In genomic region chr12:69238284-69238683, GRCm38 (mm10) we compare ENCODE assay signal across 21 mouse cellular contexts. TPM values are rescaled to one million over a fixed set of nuclear protein-coding genes. Genes with fewer than 3 reads are reported as not detected.
DNase-seq lines count a peak whose midpoint lies in the region; ATAC-seq and TF ChIP-seq lines count a peak whose summit lies in the region.
"Had no signal": no experiment of that assay in that cellular context is flagged by ENCODE, and none has a peak within 500 bp of the region (broad histone marks: within the 10 kb centered on the region; RNA-seq: fewer than 3 reads in every experiment).

No protein-coding gene starts in this region.

- no peak overlapping the region for H3ac ChIP-seq in myocyte (ENCODE audit: control insufficient read depth, insufficient read length)

- H3K9ac ChIP-seq in midbrain, embryonic 14.5 days (replicated peaks; ENCODE audit: low read length): no peak overlapping the region
- no peak overlapping the region for H3K9ac ChIP-seq in midbrain, embryonic 15.5 days
- H3K9ac ChIP-seq: hindbrain, embryonic 14.5 days; limb, embryonic 13.5 days; liver, embryonic 15.5 days; neural tube, embryonic 13.5 days had no signal

- TF ChIP-seq POLR2A in myocyte (IDR thresholded peaks at IDR 0.05; ENCODE audit: insufficient read length, low read depth): no peak

- H3K79me2 ChIP-seq in myocyte (ENCODE audit: control insufficient read depth, insufficient read depth): no peaks in the 10 kb centered on the region

- intact Hi-C loops in gastrocnemius, adult 2 months (cut with DNase I): no loop called here

- H3K4me1 ChIP-seq in midbrain, embryonic 14.5 days (ENCODE audit: control insufficient read depth, insufficient read depth, low read length): no peaks in the 10 kb centered on the region
- peaks cover 7% of the 10 kb centered on the region for H3K4me1 ChIP-seq in midbrain, embryonic 15.5 days

- no peak overlapping the region for H3K27ac ChIP-seq in gastrocnemius, adult 2 months
- no peak overlapping the region for H3K27ac ChIP-seq in midbrain, embryonic 14.5 days (replicated peaks; ENCODE audit: low read depth, low read length)
- no peak overlapping the region for H3K27ac ChIP-seq in midbrain, embryonic 15.5 days
- H3K27ac ChIP-seq: hindbrain, embryonic 14.5 days; limb, embryonic 13.5 days; liver, embryonic 15.5 days; neural tube, embryonic 13.5 days had no signal

- H3K4me2 ChIP-seq in midbrain, embryonic 14.5 days (ENCODE audit: low read length): no peak overlapping the region
- no peak overlapping the region for H3K4me2 ChIP-seq in midbrain, embryonic 15.5 days
- H3K4me2 ChIP-seq in myocyte (ENCODE audit: low read depth): peak overlapping the region; percentile 18
- H3K4me2 ChIP-seq: hindbrain, embryonic 14.5 days; limb, embryonic 13.5 days; liver, embryonic 15.5 days; neural tube, embryonic 13.5 days had no signal

- H3K4me3 ChIP-seq in gastrocnemius, adult 2 months: no peak overlapping the region
- H3K4me3 ChIP-seq in midbrain, embryonic 14.5 days (replicated peaks; ENCODE audit: low read depth, low read length): no peak overlapping the region
- H3K4me3 ChIP-seq in midbrain, embryonic 15.5 days: no peak overlapping the region
- no peak overlapping the region for H3K4me3 ChIP-seq in myocyte
- H3K4me3 ChIP-seq: limb, embryonic 13.5 days; liver, embryonic 15.5 days; megakaryocyte, embryonic 14.5 days; neural tube, embryonic 13.5 days had no signal

- TF ChIP-seq CTCF in gastrocnemius, adult 2 months (IDR thresholded peaks at IDR 0.05): peak; percentile 7; the same call in 1 of the 2 replicates

- DNase-seq in gastrocnemius, adult 2 months: no peak
- DNase-seq in gastrocnemius, adult 18-20 months (ENCODE audit: low spot score): no peak
- peak; percentile 20 for DNase-seq in kidney, postnatal 14 days
- DNase-seq in kidney, postnatal 10 days: no peak
- DNase-seq in midbrain, embryonic 14.5 days: peak; percentile 6
- no peak for DNase-seq in urinary bladder, adult 18-20 months (ENCODE audit: low spot score in 2 of 2)
- DNase-seq: adrenal gland, postnatal 25 days; cerebellum, adult 2 months; gastrocnemius, postnatal 14 days; heart, postnatal 10 days; kidney, adult 18-20 months; layer of hippocampus, adult 9-11 months; thymus, postnatal 4 days had no signal

- no peaks in the 10 kb centered on the region for H3K27me3 ChIP-seq in midbrain, embryonic 14.5 days (ENCODE audit: control insufficient read depth, insufficient read depth, low read length)
- no peaks in the 10 kb centered on the region for H3K27me3 ChIP-seq in midbrain, embryonic 15.5 days (replicated peaks)
- H3K27me3 ChIP-seq in myocyte (ENCODE audit: control insufficient read depth, insufficient read depth, insufficient read length): no peaks in the 10 kb centered on the region
- H3K27me3 ChIP-seq: limb, embryonic 13.5 days; megakaryocyte, embryonic 14.5 days; neural tube, embryonic 13.5 days; Patski had no signal

- H3K36me3 ChIP-seq in midbrain, embryonic 14.5 days (ENCODE audit: control insufficient read depth, insufficient read depth, low read length): no peaks in the 10 kb centered on the region
- no peaks in the 10 kb centered on the region for H3K36me3 ChIP-seq in midbrain, embryonic 15.5 days (replicated peaks)
- no peaks in the 10 kb centered on the region for H3K36me3 ChIP-seq in myocyte (ENCODE audit: control insufficient read depth, insufficient read depth)
- H3K36me3 ChIP-seq: limb, embryonic 13.5 days; liver, embryonic 15.5 days; neural tube, embryonic 13.5 days had no signal

- no peak for ATAC-seq in midbrain, embryonic 14.5 days (ENCODE audit: low FRiP score, low TSS enrichment)
- ATAC-seq in midbrain, embryonic 15.5 days (replicated peaks): no peak
- ATAC-seq: Patski had no signal

- WGBS in midbrain, embryonic 14.5 days: 43% methylated on average over 3 of the region's 3 CpGs
- 30% methylated on average over 3 of the region's 3 CpGs for WGBS in midbrain, embryonic 15.5 days

- no peaks in the 10 kb centered on the region for H3K9me3 ChIP-seq in midbrain, embryonic 14.5 days (ENCODE audit: control insufficient read depth, low read length)
- H3K9me3 ChIP-seq in midbrain, embryonic 15.5 days: no peaks in the 10 kb centered on the region
- H3K9me3 ChIP-seq: limb, embryonic 13.5 days; liver, embryonic 15.5 days; megakaryocyte, embryonic 14.5 days; neural tube, embryonic 13.5 days had no signal

TF ChIP-seq in myocyte, 11 proteins besides CTCF, POLR2A, EP300 and RAD21:
- TF ChIP-seq SRF (IDR thresholded peaks at IDR 0.05; ENCODE audit: control insufficient read depth, insufficient read length, low read depth): no peak
- no peak for TF ChIP-seq POLR2AphosphoS2 (IDR thresholded peaks at IDR 0.05; ENCODE audit: insufficient read length, low read depth)

RNA-seq across cellular contexts. Expression of gene Klhdc1, which starts 2.7 kb away (rescaled TPM):
- 10 to 100 TPM; 18.7 to 24.1 TPM for total RNA-seq in gastrocnemius, adult 2 months (2021)
- 10 to 100 TPM; 22.7 to 26.2 TPM for total RNA-seq in gastrocnemius, adult 18-20 months (2021)
- 17.5 and 18.5 TPM in 2 replicates for polyA plus RNA-seq in midbrain, embryonic 14.5 days (2014; fragmentation: Nextera tagmentation; extraction: Ambion mirVana)
- 14.6 and 16.0 TPM in 2 replicates for polyA plus RNA-seq in midbrain, embryonic 15.5 days (2015; fragmentation: Nextera tagmentation; extraction: Ambion mirVana)
- polyA plus RNA-seq in myocyte (2012; fragmentation: generic; extraction: Trizol): 8.1 TPM

RNA-seq across cellular contexts. Expression of gene Pole2, which starts 10.3 kb away (rescaled TPM):
- under 1 TPM; 0.28 to 0.42 TPM for total RNA-seq in gastrocnemius, adult 2 months (2021)
- under 1 TPM; 0.18 to 0.19 TPM for total RNA-seq in gastrocnemius, adult 18-20 months (2021)
- polyA plus RNA-seq in midbrain, embryonic 14.5 days (2014; fragmentation: Nextera tagmentation; extraction: Ambion mirVana): 4.0 and 4.6 TPM in 2 replicates
- polyA plus RNA-seq in midbrain, embryonic 15.5 days (2015; fragmentation: Nextera tagmentation; extraction: Ambion mirVana): 3.4 and 4.5 TPM in 2 replicates
- polyA plus RNA-seq in myocyte (2012; fragmentation: generic; extraction: Trizol): 4.2 TPM

RNA-seq across cellular contexts. Expression of gene Gm49384, which starts 34.2 kb away (rescaled TPM):
- total RNA-seq in gastrocnemius, adult 2 months (2021): 1 to 10 TPM; 2.0 to 3.2 TPM
- total RNA-seq in gastrocnemius, adult 18-20 months (2021): 1 to 10 TPM; 1.9 to 2.0 TPM
- polyA plus RNA-seq in midbrain, embryonic 14.5 days (2014; fragmentation: Nextera tagmentation; extraction: Ambion mirVana): 11.7 and 13.8 TPM in 2 replicates
- 9.0 and 12.4 TPM in 2 replicates for polyA plus RNA-seq in midbrain, embryonic 15.5 days (2015; fragmentation: Nextera tagmentation; extraction: Ambion mirVana)
- 2.6 TPM for polyA plus RNA-seq in myocyte (2012; fragmentation: generic; extraction: Trizol)

RNA-seq across cellular contexts. Expression of gene Dnaaf2, which starts 40.1 kb away (rescaled TPM):
- total RNA-seq in gastrocnemius, adult 2 months (2021): under 1 TPM; 0.38 to 0.64 TPM
- total RNA-seq in gastrocnemius, adult 18-20 months (2021): under 1 TPM; 0.59 to 0.73 TPM
- 7.0 and 7.6 TPM in 2 replicates for polyA plus RNA-seq in midbrain, embryonic 14.5 days (2014; fragmentation: Nextera tagmentation; extraction: Ambion mirVana)
- 8.2 and 8.5 TPM in 2 replicates for polyA plus RNA-seq in midbrain, embryonic 15.5 days (2015; fragmentation: Nextera tagmentation; extraction: Ambion mirVana)
- 2.6 TPM for polyA plus RNA-seq in myocyte (2012; fragmentation: generic; extraction: Trizol)

RNA-seq across cellular contexts. Expression of gene Gm49383, which starts 41.4 kb away (rescaled TPM):
- total RNA-seq in gastrocnemius, adult 2 months (2021): 1 to 10 TPM; 3.1 to 3.4 TPM
- 1 to 10 TPM; 1.7 to 3.4 TPM for total RNA-seq in gastrocnemius, adult 18-20 months (2021)
- 12.7 and 15.0 TPM in 2 replicates for polyA plus RNA-seq in midbrain, embryonic 14.5 days (2014; fragmentation: Nextera tagmentation; extraction: Ambion mirVana)
- 12.7 and 14.6 TPM in 2 replicates for polyA plus RNA-seq in midbrain, embryonic 15.5 days (2015; fragmentation: Nextera tagmentation; extraction: Ambion mirVana)
- polyA plus RNA-seq in myocyte (2012; fragmentation: generic; extraction: Trizol): 2.6 TPM

Comparison
In these comparisons a context has a peak if more than half of its experiments do, and no peak if none do; other contexts are left out.
1. DNase-seq: peak in kidney, postnatal 14 days (single experiment) and midbrain, embryonic 14.5 days (single experiment); none in gastrocnemius, adult 2 months (single experiment), gastrocnemius, adult 18-20 months (single experiment), kidney, postnatal 10 days (single experiment) and urinary bladder, adult 18-20 months (0 of 2).